In the genomic region with DNA sequence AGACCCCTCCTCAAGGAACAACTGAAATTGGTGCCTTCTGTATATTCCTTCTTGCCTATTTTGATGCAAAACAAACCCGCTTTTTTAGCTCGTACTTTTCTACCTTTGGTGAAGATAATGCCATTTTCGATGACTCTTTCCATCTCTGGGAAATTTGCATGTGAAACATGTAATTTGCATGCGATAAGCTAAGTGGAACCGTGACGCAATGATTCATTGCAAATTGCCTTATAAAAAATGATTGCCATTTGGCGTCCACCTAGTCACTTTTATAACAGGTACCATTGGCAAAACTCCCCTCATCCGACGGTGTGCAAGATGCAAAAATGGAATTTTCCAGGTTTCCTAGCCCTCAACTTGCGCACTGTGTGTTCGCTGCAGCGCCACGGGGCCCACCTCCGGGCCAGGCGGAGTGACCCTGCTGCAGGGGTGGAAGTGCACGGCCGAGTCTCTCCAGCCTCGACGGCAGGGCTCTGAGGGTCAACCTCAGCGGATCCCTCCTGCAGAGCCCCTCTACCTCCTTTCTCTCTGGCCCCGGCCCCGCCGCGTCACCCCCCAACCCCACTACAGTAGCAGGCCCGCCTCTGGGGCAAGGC, we compare ENCODE assay signal across 8 mouse cellular contexts. TPM values are rescaled to one million over a fixed set of nuclear protein-coding genes. Genes with fewer than 3 reads are reported as not detected.
DNase-seq lines count a peak whose midpoint lies in the region; ATAC-seq lines count a peak whose summit lies in the region.

No protein-coding gene starts in this region.

- H3K9ac ChIP-seq in kidney, embryonic 16.5 days (replicated peaks; ENCODE audit: low read length), result peak overlapping the region; percentile 71
- H3K9ac ChIP-seq in hindbrain, embryonic 14.5 days, result peak overlapping the region; percentile 70

- peak overlapping the region; percentile 88 for H3K27ac ChIP-seq in kidney, embryonic 16.5 days (ENCODE audit: low read length)
- H3K27ac ChIP-seq in hindbrain, embryonic 14.5 days, result peak overlapping the region; percentile 91
- peak overlapping the region; percentile 92 for H3K27ac ChIP-seq in midbrain, embryonic 10.5 days (replicated peaks)

- 0 out of 2 replicates have a peak, but pooled peaks cover 2% of the 10 kb centered on the region for H3K36me3 ChIP-seq in kidney, embryonic 16.5 days (ENCODE audit: insufficient read depth, low read length)
- no peaks in the 10 kb centered on the region for H3K36me3 ChIP-seq in hindbrain, embryonic 14.5 days (replicated peaks; ENCODE audit: control insufficient read depth, insufficient read depth)
- H3K36me3 ChIP-seq in midbrain, embryonic 10.5 days, result no peaks in the 10 kb centered on the region

- no peak for ATAC-seq in kidney, embryonic 16.5 days (ENCODE audit: low FRiP score, low TSS enrichment)
- ATAC-seq in activated CD4-positive, CD25-positive, alpha-beta regulatory T cell, adult 4 months, result peak; percentile 10
- ATAC-seq in hindbrain, embryonic 14.5 days (ENCODE audit: low FRiP score), result peak; percentile 70; the same call in 1 of the 2 replicates
- no peak for ATAC-seq in granulocyte monocyte progenitor cell, adult 5-6 weeks (replicated peaks; ENCODE audit: poor library complexity, severe bottlenecking)

- H3K27me3 ChIP-seq in kidney, embryonic 16.5 days (ENCODE audit: insufficient read depth, low read length), result peaks cover 42% of the 10 kb centered on the region
- peaks cover 88% of the 10 kb centered on the region for H3K27me3 ChIP-seq in hindbrain, embryonic 14.5 days (ENCODE audit: control insufficient read depth, insufficient read depth, low read length)
- peaks cover 99% of the 10 kb centered on the region for H3K27me3 ChIP-seq in midbrain, embryonic 10.5 days (ENCODE audit: low read depth, poor library complexity, severe bottlenecking)

- DNase-seq in kidney, adult 18-20 months, result no peak
- peak; percentile 29 for DNase-seq in hindbrain, embryonic 14.5 days (ENCODE audit: low spot score)
- DNase-seq in midbrain, embryonic 10.5 days (ENCODE audit: low spot score), result no peak
- DNase-seq in adrenal gland, adult 8-10 months, result no peak
- no peak for DNase-seq in urinary bladder, postnatal 4 days (ENCODE audit: low spot score in 2 of 2)

- peak overlapping the region; percentile 61 for H3K4me2 ChIP-seq in kidney, embryonic 16.5 days (replicated peaks; ENCODE audit: low read depth, low read length)
- peak overlapping the region; percentile 49 for H3K4me2 ChIP-seq in hindbrain, embryonic 14.5 days (replicated peaks)

- peak overlapping the region; percentile 68 for H3K4me3 ChIP-seq in kidney, embryonic 16.5 days (ENCODE audit: low read length)
- H3K4me3 ChIP-seq in hindbrain, embryonic 14.5 days (replicated peaks; ENCODE audit: low read length), result peak overlapping the region; percentile 70
- H3K4me3 ChIP-seq in midbrain, embryonic 10.5 days, result peak overlapping the region; percentile 66

- 16% methylated on average over 24 of the region's 25 CpGs for WGBS in kidney, embryonic 16.5 days
- WGBS in hindbrain, embryonic 14.5 days, result 14% methylated on average over 25 of the region's 25 CpGs
- WGBS in midbrain, embryonic 10.5 days, result 14% methylated on average over 25 of the region's 25 CpGs

- no peaks in the 10 kb centered on the region for H3K9me3 ChIP-seq in kidney, embryonic 16.5 days (ENCODE audit: low read length)
- no peaks in the 10 kb centered on the region for H3K9me3 ChIP-seq in hindbrain, embryonic 14.5 days (ENCODE audit: control insufficient read depth, low read length)
- H3K9me3 ChIP-seq in midbrain, embryonic 10.5 days (replicated peaks), result no peaks in the 10 kb centered on the region

- H3K4me1 ChIP-seq in kidney, embryonic 16.5 days (ENCODE audit: insufficient read depth, low read length), result no peaks in the 10 kb centered on the region
- H3K4me1 ChIP-seq in hindbrain, embryonic 14.5 days (replicated peaks; ENCODE audit: control insufficient read depth, insufficient read depth, low read length), result no peaks in the 10 kb centered on the region; the same call in 1 of the 2 replicates
- H3K4me1 ChIP-seq in midbrain, embryonic 10.5 days, result no peaks in the 10 kb centered on the region

RNA-seq across cellular contexts. Expression of a gene that starts 0.4 kb away (rescaled TPM):
- 7.0 and 8.6 TPM in 2 replicates for polyA plus RNA-seq in kidney, embryonic 16.5 days (2015; fragmentation: Nextera tagmentation; extraction: Ambion mirVana)
- polyA plus RNA-seq in activated CD4-positive, CD25-positive, alpha-beta regulatory T cell, adult 4 months (2017; shearing (Covaris generic)), result 1 to 10 TPM; 7.5 to 9.4 TPM
- 12.4 and 12.7 TPM in 2 replicates for polyA plus RNA-seq in hindbrain, embryonic 14.5 days (2014; fragmentation: Nextera tagmentation; extraction: Ambion mirVana)
- 7.1 and 10.1 TPM in 2 replicates for polyA plus RNA-seq in midbrain, embryonic 10.5 days (2016; fragmentation: Nextera tagmentation; extraction: Ambion mirVana)
- 8.2 and 15.5 TPM in 2 replicates for total RNA-seq in granulocyte monocyte progenitor cell, adult 5-6 weeks (2014; fragmentation: Nextera tagmentation)
- total RNA-seq in granulocyte monocyte progenitor cell, adult 5-6 weeks (2017), result 10.0 and 10.3 TPM in 2 replicates
- 10 to 100 TPM; 14.7 to 23.6 (median 18.4) TPM for total RNA-seq in adrenal gland, adult 8-10 months (2022)

RNA-seq across cellular contexts. Expression of a gene that starts 21.4 kb away (rescaled TPM):
- 77.0 and 85.6 TPM in 2 replicates for polyA plus RNA-seq in kidney, embryonic 16.5 days (2015; fragmentation: Nextera tagmentation; extraction: Ambion mirVana)
- polyA plus RNA-seq in activated CD4-positive, CD25-positive, alpha-beta regulatory T cell, adult 4 months (2017; shearing (Covaris generic)), result 10 to 100 TPM; 69.3 to 77.1 TPM
- polyA plus RNA-seq in hindbrain, embryonic 14.5 days (2014; fragmentation: Nextera tagmentation; extraction: Ambion mirVana), result 86.0 and 91.5 TPM in 2 replicates
- polyA plus RNA-seq in midbrain, embryonic 10.5 days (2016; fragmentation: Nextera tagmentation; extraction: Ambion mirVana), result 109 and 112 TPM in 2 replicates
- 148 TPM in 2 replicates for total RNA-seq in granulocyte monocyte progenitor cell, adult 5-6 weeks (2014; fragmentation: Nextera tagmentation)
- 166 and 189 TPM in 2 replicates for total RNA-seq in granulocyte monocyte progenitor cell, adult 5-6 weeks (2017)
- 100 to 1,000 TPM; 120 to 235 (median 168) TPM for total RNA-seq in adrenal gland, adult 8-10 months (2022)

Comparison
In these comparisons a context has a peak if more than half of its experiments do, and no peak if none do; other contexts are left out.
1. ATAC-seq: peak in activated CD4-positive, CD25-positive, alpha-beta regulatory T cell, adult 4 months (single experiment) and hindbrain, embryonic 14.5 days (single experiment); none in kidney, embryonic 16.5 days (single experiment) and granulocyte monocyte progenitor cell, adult 5-6 weeks (single experiment).
2. Peak in every context shown above with its lines, with median percentiles within 50 percentile points of each other: H3K27ac ChIP-seq and H3K4me3 ChIP-seq.